Mouse (Mus musculus): ENCODE results near the gene Fbxw8. TPM values are rescaled to one million over a fixed set of nuclear protein-coding genes. Genes with fewer than 3 reads are reported as not detected.
A peak's percentile ranks its signal among the peaks of the same experiment; 100 is the strongest.

Fbxw8 gene
- total and polyA plus RNA-seq, 2 experiments = 15.9 to 31.7 TPM

DNA sequence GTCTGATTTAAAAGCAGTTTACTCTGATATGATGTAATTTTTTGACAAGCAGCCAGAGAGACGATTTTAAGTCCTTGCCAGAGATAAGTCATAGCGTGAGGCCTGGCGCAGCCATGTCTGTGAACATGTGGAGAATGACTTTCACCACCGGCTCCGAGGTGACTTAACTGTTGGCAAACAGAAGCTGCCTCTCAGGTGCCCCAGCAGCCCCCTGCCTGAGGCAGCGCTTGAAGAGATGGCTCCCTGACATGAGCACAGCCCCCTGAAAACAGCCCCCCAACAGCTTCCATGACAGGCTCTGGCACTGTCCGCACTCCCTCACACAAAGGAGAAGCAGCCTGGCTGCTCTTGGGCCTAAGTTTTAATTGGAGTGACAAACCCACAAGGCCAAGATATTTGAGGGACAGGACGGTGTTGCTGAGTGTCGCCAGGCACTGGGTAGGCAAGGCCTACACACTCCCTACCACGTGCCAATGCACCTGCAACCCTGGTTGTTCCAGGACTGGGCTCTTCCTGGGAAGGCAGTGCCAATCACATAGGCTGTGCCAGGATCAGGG is 71.0 kb downstream of the Fbxw8 start:
- H3K9ac ChIP-seq (ENCODE audit: low read depth, low read length) = no peak overlapping the region
- no peak for TF ChIP-seq POLR2A (IDR thresholded peaks at IDR 0.05; ENCODE audit: extremely low read depth, insufficient read depth, low read length)
- no peak for TF ChIP-seq CTCF (IDR thresholded peaks at IDR 0.05; ENCODE audit: low read depth, low read length)
- H3K27ac ChIP-seq (replicated peaks; ENCODE audit: insufficient read depth, low read depth, low read length) = no peak overlapping the region
- no peaks in the 10 kb centered on the region for H3K36me3 ChIP-seq (ENCODE audit: control insufficient read depth, insufficient read depth, low read length)
- WGBS = 64% methylated on average over 10 of the region's 10 CpGs
- no peaks in the 10 kb centered on the region for H3K27me3 ChIP-seq (ENCODE audit: control insufficient read depth, insufficient read depth, low read length)
- peak; percentile 19 for DNase-seq (ENCODE audit: extremely low read depth, low read depth, low spot score)
- H3K4me1 ChIP-seq (ENCODE audit: control insufficient read depth, insufficient read depth, low read length) = no peaks in the 10 kb centered on the region
- no peaks in the 10 kb centered on the region for H3K79me2 ChIP-seq (ENCODE audit: control insufficient read depth, insufficient read depth, low read length)
- no peak overlapping the region for H3K4me3 ChIP-seq (ENCODE audit: insufficient read depth, low read depth, low read length)

DNA sequence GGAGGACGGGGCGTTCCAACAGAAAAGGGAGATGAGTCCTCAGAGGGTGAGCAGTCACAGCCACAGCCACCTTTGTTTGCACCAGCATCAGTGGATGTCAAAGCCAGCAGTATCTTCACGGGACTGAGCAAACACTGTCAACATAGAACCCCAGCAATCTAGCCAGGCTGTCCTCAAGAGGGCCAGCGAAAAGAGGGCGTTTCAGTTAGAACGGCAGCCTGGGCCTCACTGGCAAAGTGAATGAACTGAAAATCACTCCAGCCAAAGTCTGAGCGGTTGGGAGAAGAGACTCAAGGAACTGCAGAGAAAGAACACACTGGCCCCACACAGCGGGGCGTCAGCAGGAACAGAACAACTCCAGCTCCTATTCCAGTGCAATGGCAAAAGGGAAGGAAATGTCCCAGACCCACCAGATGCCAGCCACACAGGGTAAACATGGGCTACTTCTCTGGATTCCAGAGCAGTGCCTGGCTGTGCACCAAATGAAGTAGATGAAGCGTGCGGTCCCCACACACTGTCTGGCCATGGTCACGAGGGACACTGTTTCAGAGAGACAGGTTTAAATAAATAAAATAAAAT is 72.1 kb downstream of the Fbxw8 start:
- no peak for TF ChIP-seq CTCF (IDR thresholded peaks at IDR 0.05; ENCODE audit: low read depth, low read length)
- no peak for TF ChIP-seq POLR2A (IDR thresholded peaks at IDR 0.05; ENCODE audit: extremely low read depth, insufficient read depth, low read length)
- Histone ChIP-seq H3K27ac (replicated peaks; ENCODE audit: insufficient read depth, low read depth, low read length) (no peak overlapping the region), H3K27me3 (ENCODE audit: control insufficient read depth, insufficient read depth, low read length) (no peaks in the 10 kb centered on the region), H3K9ac (ENCODE audit: low read depth, low read length) (no peak overlapping the region), H3K4me1 (ENCODE audit: control insufficient read depth, insufficient read depth, low read length) (no peaks in the 10 kb centered on the region), H3K4me3 (ENCODE audit: insufficient read depth, low read depth, low read length) (no peak overlapping the region), H3K36me3 (ENCODE audit: control insufficient read depth, insufficient read depth, low read length) (no peaks in the 10 kb centered on the region), H3K79me2 (ENCODE audit: control insufficient read depth, insufficient read depth, low read length) (no peaks in the 10 kb centered on the region)
- DNase-seq (ENCODE audit: extremely low read depth, low read depth, low spot score) = no peak
- 75% methylated on average over 12 of the region's 12 CpGs for WGBS

DNA sequence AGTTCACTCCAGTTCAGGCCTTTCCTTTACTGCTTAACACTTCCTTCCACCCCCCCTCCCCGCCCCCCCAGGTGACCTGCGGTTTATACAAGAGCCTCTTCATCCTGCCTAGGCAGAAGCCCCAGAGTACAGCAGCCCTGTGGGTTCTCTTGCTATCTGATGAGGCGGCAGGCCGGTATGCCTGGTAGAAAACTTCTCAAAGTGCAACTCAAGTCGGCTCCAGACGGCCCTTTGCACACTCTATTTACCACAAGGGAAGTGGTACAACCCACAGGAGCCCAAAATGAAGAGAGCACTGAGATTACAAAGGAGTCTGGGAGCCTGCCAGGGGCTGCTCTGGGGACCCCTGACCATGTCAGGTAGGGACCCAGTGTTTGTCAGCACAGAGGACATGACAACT is 73.3 kb downstream of the Fbxw8 start:
- WGBS = 81% methylated on average over 6 of the region's 6 CpGs
- H3K27ac ChIP-seq (replicated peaks; ENCODE audit: insufficient read depth, low read depth, low read length) = no peak overlapping the region

DNA sequence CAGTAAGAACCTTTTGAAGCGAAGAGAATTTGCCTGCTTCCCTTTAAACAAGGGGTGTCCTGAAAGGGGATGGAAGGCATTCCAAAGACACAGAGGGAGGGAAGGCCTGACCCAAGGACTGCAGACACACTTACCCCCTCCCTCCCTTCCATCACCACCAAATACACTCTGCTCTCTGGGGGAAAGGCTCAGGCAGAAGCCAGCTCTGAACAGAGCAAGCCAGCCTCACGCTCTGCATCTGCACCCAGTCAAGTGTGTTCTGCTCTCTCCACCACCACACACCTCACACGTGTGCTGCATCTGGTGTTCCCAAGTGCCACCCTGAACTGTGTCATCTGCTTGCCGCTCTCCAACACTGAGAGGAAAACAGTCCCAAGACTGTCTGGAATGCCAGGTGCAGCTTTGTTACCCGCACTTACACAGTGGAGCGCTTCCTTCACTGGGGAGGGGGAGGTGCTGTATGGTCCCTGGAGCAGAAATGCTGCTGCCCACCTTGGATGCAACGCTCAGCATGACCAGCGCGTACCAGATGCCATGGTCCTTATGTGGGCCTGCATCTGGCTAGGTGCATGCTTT is 73.8 kb downstream of the Fbxw8 start:
- Histone ChIP-seq H3K4me1 (ENCODE audit: control insufficient read depth, insufficient read depth, low read length) (no peaks in the 10 kb centered on the region), H3K79me2 (ENCODE audit: control insufficient read depth, insufficient read depth, low read length) (no peaks in the 10 kb centered on the region), H3K4me3 (ENCODE audit: insufficient read depth, low read depth, low read length) (no peak overlapping the region), H3K9ac (ENCODE audit: low read depth, low read length) (no peak overlapping the region), H3K27me3 (ENCODE audit: control insufficient read depth, insufficient read depth, low read length) (no peaks in the 10 kb centered on the region), H3K36me3 (ENCODE audit: control insufficient read depth, insufficient read depth, low read length) (no peaks in the 10 kb centered on the region), H3K27ac (replicated peaks; ENCODE audit: insufficient read depth, low read depth, low read length) (no peak overlapping the region)
- WGBS = 96% methylated on average over 9 of the region's 9 CpGs
- TF ChIP-seq CTCF (IDR thresholded peaks at IDR 0.05; ENCODE audit: low read depth, low read length) (no peak), POLR2A (IDR thresholded peaks at IDR 0.05; ENCODE audit: extremely low read depth, insufficient read depth, low read length) (no peak)
- DNase-seq (ENCODE audit: extremely low read depth, low read depth, low spot score) = no peak

More for the DNA sequence above, 73.3 kb downstream of the Fbxw8 start:
- DNase-seq (ENCODE audit: extremely low read depth, low read depth, low spot score) = no peak
- Histone ChIP-seq H3K27me3 (ENCODE audit: control insufficient read depth, insufficient read depth, low read length) (no peaks in the 10 kb centered on the region), H3K36me3 (ENCODE audit: control insufficient read depth, insufficient read depth, low read length) (no peaks in the 10 kb centered on the region), H3K4me3 (ENCODE audit: insufficient read depth, low read depth, low read length) (no peak overlapping the region), H3K9ac (ENCODE audit: low read depth, low read length) (no peak overlapping the region), H3K79me2 (ENCODE audit: control insufficient read depth, insufficient read depth, low read length) (no peaks in the 10 kb centered on the region), H3K4me1 (ENCODE audit: control insufficient read depth, insufficient read depth, low read length) (no peaks in the 10 kb centered on the region)
- no peak for TF ChIP-seq CTCF (IDR thresholded peaks at IDR 0.05; ENCODE audit: low read depth, low read length)
- TF ChIP-seq POLR2A (IDR thresholded peaks at IDR 0.05; ENCODE audit: extremely low read depth, insufficient read depth, low read length) = no peak

DNA sequence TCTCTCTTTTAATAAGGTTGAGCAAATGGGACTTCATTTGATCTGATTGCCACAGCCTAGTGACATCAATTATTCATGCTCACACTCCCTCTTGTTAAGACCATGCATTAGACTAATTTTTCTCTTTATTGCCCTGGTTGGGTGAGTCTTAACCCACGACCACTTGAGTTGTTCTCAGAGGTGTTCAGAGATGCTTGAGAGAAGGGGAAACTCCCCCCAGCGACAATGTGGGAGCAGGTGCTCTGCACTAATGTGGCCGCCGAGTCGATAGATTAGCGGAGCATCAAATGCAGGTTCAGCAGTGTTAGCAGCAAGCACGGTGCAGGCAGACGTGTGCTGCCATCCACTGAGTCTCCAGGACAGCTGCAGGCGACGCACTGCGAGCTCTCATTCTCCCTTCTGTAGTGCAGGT is 75.4 kb downstream of the Fbxw8 start:
- TF ChIP-seq POLR2A (IDR thresholded peaks at IDR 0.05; ENCODE audit: extremely low read depth, insufficient read depth, low read length) (no peak), CTCF (IDR thresholded peaks at IDR 0.05; ENCODE audit: low read depth, low read length) (no peak)
- no peak for DNase-seq (ENCODE audit: extremely low read depth, low read depth, low spot score)
- WGBS = 95% methylated on average over 11 of the region's 11 CpGs
- Histone ChIP-seq H3K27me3 (ENCODE audit: control insufficient read depth, insufficient read depth, low read length) (no peaks in the 10 kb centered on the region), H3K4me1 (ENCODE audit: control insufficient read depth, insufficient read depth, low read length) (no peaks in the 10 kb centered on the region), H3K79me2 (ENCODE audit: control insufficient read depth, insufficient read depth, low read length) (no peaks in the 10 kb centered on the region), H3K4me3 (ENCODE audit: insufficient read depth, low read depth, low read length) (no peak overlapping the region), H3K27ac (replicated peaks; ENCODE audit: insufficient read depth, low read depth, low read length) (no peak overlapping the region), H3K9ac (ENCODE audit: low read depth, low read length) (no peak overlapping the region), H3K36me3 (ENCODE audit: control insufficient read depth, insufficient read depth, low read length) (no peaks in the 10 kb centered on the region)

DNA sequence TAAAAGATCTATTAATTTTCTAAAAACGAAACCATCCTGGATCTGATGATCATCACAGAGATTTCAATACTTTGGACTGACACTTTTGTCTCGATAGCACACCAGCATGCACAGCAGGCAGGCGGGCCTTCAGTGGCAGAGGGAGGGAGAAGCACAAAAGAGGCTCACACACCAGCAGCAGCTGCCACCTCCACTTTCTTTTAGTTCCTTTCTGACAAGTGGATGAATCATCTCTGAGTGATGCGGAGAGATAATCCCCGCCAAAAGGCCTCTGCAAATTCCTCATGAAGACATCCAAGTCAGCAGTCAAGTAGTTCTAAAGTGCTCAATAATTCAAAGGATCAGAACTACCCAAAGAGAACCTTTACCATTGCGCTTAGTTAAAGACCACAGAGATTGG is 75.9 kb downstream of the Fbxw8 start:
- H3K4me1 ChIP-seq (ENCODE audit: control insufficient read depth, insufficient read depth, low read length) = no peaks in the 10 kb centered on the region
- TF ChIP-seq POLR2A (IDR thresholded peaks at IDR 0.05; ENCODE audit: extremely low read depth, insufficient read depth, low read length) = no peak
- TF ChIP-seq CTCF (IDR thresholded peaks at IDR 0.05; ENCODE audit: low read depth, low read length) = no peak
- H3K4me3 ChIP-seq (ENCODE audit: insufficient read depth, low read depth, low read length) = no peak overlapping the region
- H3K27ac ChIP-seq (replicated peaks; ENCODE audit: insufficient read depth, low read depth, low read length) = no peak overlapping the region
- H3K9ac ChIP-seq (ENCODE audit: low read depth, low read length) = no peak overlapping the region
- DNase-seq (ENCODE audit: extremely low read depth, low read depth, low spot score) = no peak
- H3K36me3 ChIP-seq (ENCODE audit: control insufficient read depth, insufficient read depth, low read length) = no peaks in the 10 kb centered on the region
- H3K79me2 ChIP-seq (ENCODE audit: control insufficient read depth, insufficient read depth, low read length) = no peaks in the 10 kb centered on the region
- WGBS = 91% methylated on average over 6 of the region's 6 CpGs
- no peaks in the 10 kb centered on the region for H3K27me3 ChIP-seq (ENCODE audit: control insufficient read depth, insufficient read depth, low read length)
